Comparison of ENCODE assay signal across 8 mouse cellular contexts in genomic region chr1:36088367-36088766, GRCm38 (mm10). TPM values are rescaled to one million over a fixed set of nuclear protein-coding genes. Genes with fewer than 3 reads are reported as not detected.
DNase-seq lines count a peak whose midpoint lies in the region; ATAC-seq and TF ChIP-seq lines count a peak whose summit lies in the region.

No protein-coding gene starts in this region.

- no peak overlapping the region for H3K4me2 ChIP-seq in heart, embryonic 11.5 days
- no peak overlapping the region for H3K4me2 ChIP-seq in hindbrain, embryonic 15.5 days
- peak overlapping the region; percentile 45 for H3K4me2 ChIP-seq in liver, postnatal 0 days (ENCODE audit: low read depth, low read length)

- TF ChIP-seq EP300 in liver, postnatal 0 days (IDR thresholded peaks at IDR 0.05; ENCODE audit: low read depth): no peak

- ATAC-seq in heart, embryonic 11.5 days (replicated peaks; ENCODE audit: insufficient number of reproducible peaks, low FRiP score, low TSS enrichment): no peak; the same call in 1 of the 2 replicates
- ATAC-seq in Patski: peak; percentile 63
- ATAC-seq in hindbrain, embryonic 15.5 days (ENCODE audit: low FRiP score, low read depth): peak; percentile 27; the same call in 1 of the 2 replicates
- ATAC-seq in liver, postnatal 0 days: no peak

- WGBS in heart, embryonic 11.5 days (ENCODE audit: insufficient replicate concordance): 61% methylated on average over 4 of the region's 4 CpGs
- 50% methylated on average over 4 of the region's 4 CpGs for WGBS in hindbrain, embryonic 15.5 days
- 47% methylated on average over 4 of the region's 4 CpGs for WGBS in liver, postnatal 0 days (ENCODE audit: insufficient replicate concordance)

- TF ChIP-seq CTCF in Patski (IDR thresholded peaks at IDR 0.05): no peak
- no peak for TF ChIP-seq CTCF in liver, postnatal 0 days (IDR thresholded peaks at IDR 0.05; ENCODE audit: low read depth)

- peaks cover 39% of the 10 kb centered on the region for H3K4me1 ChIP-seq in heart, embryonic 11.5 days (ENCODE audit: control insufficient read depth, insufficient read depth, low read length)
- peaks cover 32% of the 10 kb centered on the region for H3K4me1 ChIP-seq in hindbrain, embryonic 15.5 days (replicated peaks)
- H3K4me1 ChIP-seq in liver, postnatal 0 days (ENCODE audit: insufficient read depth): peaks cover 66% of the 10 kb centered on the region

- POLR2A ChIA-PET in Patski (lab: Charles Lee): interaction anchor here (1.5 to 2.6 kb wide), 2 partner anchors 10 to 27 kb away, joined by 4 to 6 read pairs; no protein-coding TSS in a partner anchor

- H3K27ac ChIP-seq in heart, embryonic 11.5 days (ENCODE audit: low read depth, low read length): 0 out of 2 replicates have a peak overlapping the region, but pooled peaks have one; percentile 1
- peak overlapping the region; percentile 31; the same call in 1 of the 2 replicates for H3K27ac ChIP-seq in hindbrain, embryonic 15.5 days (replicated peaks)
- H3K27ac ChIP-seq in liver, postnatal 0 days (ENCODE audit: low read depth): peak overlapping the region; percentile 83

- H3K9me3 ChIP-seq in heart, embryonic 11.5 days (replicated peaks; ENCODE audit: control insufficient read depth, low read length): no peaks in the 10 kb centered on the region
- no peaks in the 10 kb centered on the region for H3K9me3 ChIP-seq in hindbrain, embryonic 15.5 days
- H3K9me3 ChIP-seq in liver, postnatal 0 days (ENCODE audit: low read length): no peaks in the 10 kb centered on the region

- in situ Hi-C loops in Patski (cut with MboI; ENCODE audit: low pct_unique_long_range_greater_than_20kb): no loop called here

- H3K27me3 ChIP-seq in heart, embryonic 11.5 days (ENCODE audit: control insufficient read depth, insufficient read depth, low read length): no peaks in the 10 kb centered on the region
- H3K27me3 ChIP-seq in Patski: no peaks in the 10 kb centered on the region
- no peaks in the 10 kb centered on the region for H3K27me3 ChIP-seq in hindbrain, embryonic 15.5 days
- no peaks in the 10 kb centered on the region for H3K27me3 ChIP-seq in liver, postnatal 0 days (ENCODE audit: insufficient read depth, low read length)

- H3K4me3 ChIP-seq in heart, embryonic 11.5 days (ENCODE audit: low read depth, low read length): no peak overlapping the region
- no peak overlapping the region for H3K4me3 ChIP-seq in hindbrain, embryonic 15.5 days
- H3K4me3 ChIP-seq in liver, postnatal 0 days (ENCODE audit: low read depth, low read length): no peak overlapping the region

- 0 out of 2 replicates have a peak overlapping the region, but pooled peaks have one; percentile 30 for H3K9ac ChIP-seq in heart, embryonic 11.5 days (ENCODE audit: low read depth, low read length)
- no peak overlapping the region for H3K9ac ChIP-seq in hindbrain, embryonic 15.5 days
- peak overlapping the region; percentile 58 for H3K9ac ChIP-seq in liver, postnatal 0 days (replicated peaks)

- peaks cover 9% of the 10 kb centered on the region for H3K36me3 ChIP-seq in heart, embryonic 11.5 days (ENCODE audit: control insufficient read depth, insufficient read depth, low read length)
- H3K36me3 ChIP-seq in hindbrain, embryonic 15.5 days: peaks cover 18% of the 10 kb centered on the region
- peaks cover 59% of the 10 kb centered on the region for H3K36me3 ChIP-seq in liver, postnatal 0 days (replicated peaks; ENCODE audit: insufficient read depth, low read length)

- CTCF ChIA-PET in Patski (lab: Charles Lee): interaction anchor here (0.9 to 2.4 kb wide), 2 partner anchors 12 to 18 kb away, joined by 3 to 10 read pairs; no protein-coding TSS in a partner anchor

- intact Hi-C loops in gastrocnemius, postnatal 14 days (cut with DNase I; ENCODE audit: low total_unique reads): no loop called here

- DNase-seq in heart, postnatal 4 days: no peak
- DNase-seq in Patski (ENCODE audit: low read depth, low spot score): peak; percentile 71
- peak; percentile 48 for DNase-seq in liver, postnatal 0 days
- no peak for DNase-seq in layer of hippocampus, postnatal 25 days (ENCODE audit: extremely low spot score in 1 of 2, low spot score in 1 of 2)
- DNase-seq in T-cell, adult 2 months (ENCODE audit: low spot score): no peak
- DNase-seq in gastrocnemius, postnatal 14 days: no peak

RNA-seq across cellular contexts. Expression of gene Hs6st1, which starts 20.2 kb away (rescaled TPM):
- 10.2 and 12.6 TPM in 2 replicates for polyA plus RNA-seq in heart, embryonic 11.5 days (2014; fragmentation: Nextera tagmentation; extraction: Ambion mirVana)
- total RNA-seq in heart, postnatal 4 days (2021): 10 to 100 TPM; 30.0 to 33.3 TPM
- polyA plus RNA-seq in Patski (2021): 207 TPM
- 31.0 and 31.3 TPM in 2 replicates for polyA plus RNA-seq in hindbrain, embryonic 15.5 days (2015; fragmentation: Nextera tagmentation; extraction: Ambion mirVana)
- 12.8 and 13.3 TPM in 2 replicates for polyA plus RNA-seq in liver, postnatal 0 days (2015; fragmentation: Nextera tagmentation; extraction: Ambion mirVana)
- 10 to 100 TPM; 40.9 to 43.0 TPM for total RNA-seq in layer of hippocampus, postnatal 25 days (2021)
- total RNA-seq in gastrocnemius, postnatal 14 days (2021): 10 to 100 TPM; 17.8 to 23.1 TPM

Comparison
In these comparisons a context has a peak if more than half of its experiments do, and no peak if none do; other contexts are left out.
1. ATAC-seq: peak in Patski (single experiment) and hindbrain, embryonic 15.5 days (single experiment); none in heart, embryonic 11.5 days (single experiment) and liver, postnatal 0 days (single experiment).
2. H3K27ac ChIP-seq: peak in every context shown above with its lines; median percentile 83 in liver, postnatal 0 days; 31 in hindbrain, embryonic 15.5 days; 1 in heart, embryonic 11.5 days.
3. DNase-seq: peak in Patski (single experiment) and liver, postnatal 0 days (single experiment); none in heart, postnatal 4 days (single experiment), layer of hippocampus, postnatal 25 days (0 of 2), T-cell, adult 2 months (single experiment) and gastrocnemius, postnatal 14 days (single experiment).